Mouse (Mus musculus): ENCODE measurements around the gene Olfr577. TPM values are rescaled to one million over a fixed set of nuclear protein-coding genes. Genes with fewer than 3 reads are reported as not detected.

Olfr577 gene
- polyA plus RNA-seq (2012; rRNA removed) (not detected in 2 replicates), polyA plus RNA-seq (2014; fragmentation: Nextera tagmentation; extraction: Ambion mirVana) (not detected in 2 replicates)

- Histone ChIP-seq H3K9me3 (ENCODE audit: control insufficient read depth, low read length) (no peaks in the 10 kb centered on the region), H3K36me3 (ENCODE audit: control insufficient read depth, insufficient read depth, low read length) (no peaks in the 10 kb centered on the region), H3K4me1 (ENCODE audit: control insufficient read depth, insufficient read depth, low read length) (no peaks in the 10 kb centered on the region), H3K27ac (replicated peaks; ENCODE audit: low read depth, low read length) (no peak within 1 kb of the TSS), H3K9ac (ENCODE audit: low read depth, low read length, severe bottlenecking) (no peak within 1 kb of the TSS), H3K4me2 (replicated peaks; ENCODE audit: low read depth, low read length, severe bottlenecking) (no peak within 1 kb of the TSS), H3K27me3 (ENCODE audit: control insufficient read depth, insufficient read depth, low read length) (no peaks in the 10 kb centered on the region), H3K4me3 (replicated peaks; ENCODE audit: low read length) (no peak within 1 kb of the TSS)
- ATAC-seq (ENCODE audit: low FRiP score, low read depth) (no peak), DNase-seq (ENCODE audit: low spot score) (no peak)
- TF ChIP-seq POLR2A (IDR thresholded peaks at IDR 0.05; ENCODE audit: borderline replicate concordance, extremely low read depth, insufficient read depth, insufficient read length), result no peak
- 82% methylated on average over 2 of the region's 2 CpGs for WGBS
Observed at GRCm38 (mm10) chr7:102975843-102976242, at the start of gene Olfr577. Gene Olfr577 (minus strand): TSS chr7:102975943.

- Histone ChIP-seq H3K36me3 (ENCODE audit: control insufficient read depth, insufficient read depth, low read length) (no peaks in the 10 kb centered on the region), H3K9ac (ENCODE audit: low read depth, low read length, severe bottlenecking) (no peak within 1 kb of the TSS), H3K27ac (replicated peaks; ENCODE audit: low read depth, low read length) (no peak within 1 kb of the TSS), H3K4me3 (replicated peaks; ENCODE audit: low read length) (no peak within 1 kb of the TSS), H3K27me3 (ENCODE audit: control insufficient read depth, insufficient read depth, low read length) (no peaks in the 10 kb centered on the region), H3K9me3 (ENCODE audit: control insufficient read depth, low read length) (no peaks in the 10 kb centered on the region), H3K4me1 (ENCODE audit: control insufficient read depth, insufficient read depth, low read length) (no peaks in the 10 kb centered on the region), H3K4me2 (replicated peaks; ENCODE audit: low read depth, low read length, severe bottlenecking) (no peak within 1 kb of the TSS)
- 74% methylated on average over 3 of the region's 3 CpGs for WGBS
- no peak for DNase-seq (ENCODE audit: low spot score)
- ATAC-seq (ENCODE audit: low FRiP score, low read depth), result no peak
- no peak for TF ChIP-seq POLR2A (IDR thresholded peaks at IDR 0.05; ENCODE audit: borderline replicate concordance, extremely low read depth, insufficient read depth, insufficient read length)
Observed at GRCm38 (mm10) chr7:102989224-102989623, 13.5 kb upstream of the Olfr577 start, which contains the start of gene Olfr578. Gene Olfr578 (minus strand): TSS chr7:102989324.

GRCm38 (mm10) chr7:102974399-102974798 lies 1.3 kb downstream of the Olfr577 start:
- Histone ChIP-seq H3K4me2 (replicated peaks; ENCODE audit: low read depth, low read length, severe bottlenecking) (no peak overlapping the region), H3K9me3 (ENCODE audit: control insufficient read depth, low read length) (no peaks in the 10 kb centered on the region), H3K4me1 (ENCODE audit: control insufficient read depth, insufficient read depth, low read length) (no peaks in the 10 kb centered on the region), H3K9ac (ENCODE audit: low read depth, low read length, severe bottlenecking) (no peak overlapping the region), H3K4me3 (replicated peaks; ENCODE audit: low read length) (no peak overlapping the region), H3K27ac (replicated peaks; ENCODE audit: low read depth, low read length) (no peak overlapping the region), H3K27me3 (ENCODE audit: control insufficient read depth, insufficient read depth, low read length) (no peaks in the 10 kb centered on the region), H3K36me3 (ENCODE audit: control insufficient read depth, insufficient read depth, low read length) (no peaks in the 10 kb centered on the region)
- no peak for ATAC-seq (ENCODE audit: low FRiP score, low read depth)
- no peak for DNase-seq (ENCODE audit: low spot score)
- TF ChIP-seq POLR2A (IDR thresholded peaks at IDR 0.05; ENCODE audit: borderline replicate concordance, extremely low read depth, insufficient read depth, insufficient read length), result no peak
- WGBS, result 33% methylated on average over 1 of the region's 1 CpGs

GRCm38 (mm10) chr7:102962360-102962759 lies 13.4 kb downstream of the Olfr577 start, which contains the start of gene Olfr576:
Gene Olfr576 (plus strand): TSS chr7:102962660.
- Histone ChIP-seq H3K4me2 (replicated peaks; ENCODE audit: low read depth, low read length, severe bottlenecking) (no peak within 1 kb of the TSS), H3K4me1 (ENCODE audit: control insufficient read depth, insufficient read depth, low read length) (no peaks in the 10 kb centered on the region), H3K4me3 (replicated peaks; ENCODE audit: low read length) (no peak within 1 kb of the TSS), H3K27ac (replicated peaks; ENCODE audit: low read depth, low read length) (no peak within 1 kb of the TSS), H3K36me3 (ENCODE audit: control insufficient read depth, insufficient read depth, low read length) (no peaks in the 10 kb centered on the region), H3K9ac (ENCODE audit: low read depth, low read length, severe bottlenecking) (no peak within 1 kb of the TSS), H3K27me3 (ENCODE audit: control insufficient read depth, insufficient read depth, low read length) (no peaks in the 10 kb centered on the region), H3K9me3 (ENCODE audit: control insufficient read depth, low read length) (no peaks in the 10 kb centered on the region)
- ATAC-seq (ENCODE audit: low FRiP score, low read depth) (no peak), DNase-seq (ENCODE audit: low spot score) (no peak)
- WGBS, result 44% methylated on average over 2 of the region's 2 CpGs
- TF ChIP-seq POLR2A (IDR thresholded peaks at IDR 0.05; ENCODE audit: borderline replicate concordance, extremely low read depth, insufficient read depth, insufficient read length), result no peak

GRCm38 (mm10) chr7:102958593-102958992 lies 17.1 kb downstream of the Olfr577 start, which contains the start of gene Olfr575:
Gene Olfr575 (minus strand): TSS chr7:102958775.
- WGBS, result 67% methylated on average over 1 of the region's 1 CpGs
- Histone ChIP-seq H3K9ac (ENCODE audit: low read depth, low read length, severe bottlenecking) (no peak within 1 kb of the TSS), H3K4me2 (replicated peaks; ENCODE audit: low read depth, low read length, severe bottlenecking) (no peak within 1 kb of the TSS), H3K9me3 (ENCODE audit: control insufficient read depth, low read length) (no peaks in the 10 kb centered on the region), H3K27me3 (ENCODE audit: control insufficient read depth, insufficient read depth, low read length) (no peaks in the 10 kb centered on the region), H3K4me1 (ENCODE audit: control insufficient read depth, insufficient read depth, low read length) (no peaks in the 10 kb centered on the region), H3K4me3 (replicated peaks; ENCODE audit: low read length) (no peak within 1 kb of the TSS), H3K27ac (replicated peaks; ENCODE audit: low read depth, low read length) (no peak within 1 kb of the TSS), H3K36me3 (ENCODE audit: control insufficient read depth, insufficient read depth, low read length) (no peaks in the 10 kb centered on the region)
- ATAC-seq (ENCODE audit: low FRiP score, low read depth) (no peak), DNase-seq (ENCODE audit: low spot score) (no peak)
- TF ChIP-seq POLR2A (IDR thresholded peaks at IDR 0.05; ENCODE audit: borderline replicate concordance, extremely low read depth, insufficient read depth, insufficient read length), result no peak
